Mouse (Mus musculus): ENCODE results near the gene Gm6525. TPM values are rescaled to one million over a fixed set of nuclear protein-coding genes. Genes with fewer than 3 reads are reported as not detected.
A peak's percentile ranks its signal among the peaks of the same experiment; 100 is the strongest.

The Gm6525 gene
- polyA plus RNA-seq, 1 experiment from 2014 or later, result 0.57 TPM

DNA sequence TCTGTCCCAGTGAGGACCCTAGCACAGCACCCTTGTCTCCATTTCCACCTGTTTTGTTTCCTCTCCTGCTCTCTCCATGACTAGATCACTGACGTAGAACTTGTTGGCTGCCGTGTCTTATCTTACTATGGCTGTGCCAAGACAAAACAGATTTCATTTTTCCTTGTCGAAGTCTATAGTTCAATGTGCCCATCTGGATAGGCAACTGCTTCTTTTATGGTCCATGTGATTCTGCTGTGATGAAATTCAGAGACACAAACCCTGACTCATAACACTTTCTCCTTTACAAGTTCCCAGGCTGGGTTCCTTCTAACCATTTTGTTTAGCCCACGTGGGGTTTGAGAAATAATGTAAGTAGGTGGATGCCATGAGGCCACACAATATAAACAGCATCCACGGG is 7.8 kb upstream of the Gm6525 start:
- H3K4me2 ChIP-seq (replicated peaks; ENCODE audit: low read depth, low read length), result no peak overlapping the region
- no peak overlapping the region for H3K27ac ChIP-seq (ENCODE audit: low read length)
- no peak for DNase-seq (ENCODE audit: low spot score)
- H3K36me3 ChIP-seq (ENCODE audit: insufficient read depth, low read length), result no peaks in the 10 kb centered on the region
- H3K9me3 ChIP-seq (ENCODE audit: low read length), result no peaks in the 10 kb centered on the region
- no peaks in the 10 kb centered on the region for H3K27me3 ChIP-seq (replicated peaks; ENCODE audit: insufficient read depth, low read length)
- TF ChIP-seq EP300 (IDR thresholded peaks at IDR 0.05) (no peak), CTCF (IDR thresholded peaks at IDR 0.05) (no peak)
- 86% methylated on average over 5 of the region's 5 CpGs for WGBS
- H3K4me3 ChIP-seq (ENCODE audit: low read depth, low read length), result no peak overlapping the region
- H3K9ac ChIP-seq (replicated peaks; ENCODE audit: low read depth), result no peak overlapping the region
- no peak for ATAC-seq
- H3K4me1 ChIP-seq (ENCODE audit: insufficient read depth, low read depth, low read length), result no peaks in the 10 kb centered on the region

DNA sequence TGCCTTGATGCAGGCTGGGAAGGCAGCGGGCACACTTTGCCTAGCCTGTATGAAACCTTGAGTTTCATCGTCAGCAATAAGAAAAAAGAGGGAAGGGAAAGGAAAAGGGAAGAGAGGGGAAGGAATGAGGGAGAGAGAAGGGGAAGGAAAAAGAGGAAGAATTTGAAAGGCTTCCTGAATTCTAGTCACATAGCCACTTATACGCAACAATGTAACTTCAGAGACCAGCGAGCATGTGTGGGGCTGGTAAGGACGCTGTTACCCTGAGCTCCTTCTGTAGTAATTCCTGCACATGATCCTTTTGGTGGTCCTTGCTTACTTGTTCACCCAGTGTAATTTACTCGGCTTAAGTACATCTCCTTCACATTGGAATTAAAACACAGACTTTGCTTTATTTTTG is 5.0 kb upstream of the Gm6525 start:
- H3K4me1 ChIP-seq (ENCODE audit: insufficient read depth, low read depth, low read length), result no peaks in the 10 kb centered on the region

DNA sequence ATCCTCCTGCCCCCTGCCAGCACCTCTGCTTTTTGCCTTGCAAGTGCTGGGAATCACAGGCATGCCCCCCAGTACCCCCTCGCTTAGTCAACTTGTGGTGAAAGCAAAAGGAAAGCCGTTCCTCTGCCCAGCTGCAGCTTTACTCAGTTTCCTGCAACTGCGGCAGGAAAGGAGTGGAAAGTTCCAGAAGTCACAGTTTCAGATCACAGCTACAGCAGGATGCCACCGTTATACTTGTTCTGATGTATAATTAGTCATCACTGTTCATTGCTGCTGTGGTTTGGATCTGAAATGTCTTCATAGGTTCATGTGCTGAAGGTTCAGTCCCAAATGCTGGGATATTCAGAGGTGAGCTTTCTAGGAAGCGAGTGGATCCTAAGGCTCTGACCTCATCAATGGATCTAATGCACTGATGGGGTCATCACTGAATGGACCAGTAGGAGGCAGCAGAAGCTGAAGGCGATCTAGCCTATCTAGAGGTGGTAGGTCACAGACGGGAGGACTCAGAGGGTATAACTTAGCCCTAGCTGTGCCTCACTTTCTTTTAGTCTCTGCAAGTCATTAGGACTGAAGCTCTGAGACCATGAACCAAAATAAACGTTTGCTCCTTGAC is 4.4 kb upstream of the Gm6525 start:
- no peak for DNase-seq (ENCODE audit: low spot score)
- no peaks in the 10 kb centered on the region for H3K36me3 ChIP-seq (ENCODE audit: insufficient read depth, low read length)
- no peak overlapping the region for H3K4me2 ChIP-seq (replicated peaks; ENCODE audit: low read depth, low read length)
- H3K27me3 ChIP-seq (replicated peaks; ENCODE audit: insufficient read depth, low read length), result no peaks in the 10 kb centered on the region
- H3K27ac ChIP-seq (ENCODE audit: low read length), result no peak overlapping the region
- no peak overlapping the region for H3K9ac ChIP-seq (replicated peaks; ENCODE audit: low read depth)
- no peaks in the 10 kb centered on the region for H3K4me1 ChIP-seq (ENCODE audit: insufficient read depth, low read depth, low read length)
- WGBS, result 63% methylated on average over 8 of the region's 8 CpGs
- no peaks in the 10 kb centered on the region for H3K9me3 ChIP-seq (ENCODE audit: low read length)
- TF ChIP-seq CTCF (IDR thresholded peaks at IDR 0.05) (peak; percentile 44), EP300 (IDR thresholded peaks at IDR 0.05) (no peak)
- no peak overlapping the region for H3K4me3 ChIP-seq (ENCODE audit: low read depth, low read length)
- no peak for ATAC-seq

More for the DNA sequence above, 5.0 kb upstream of the Gm6525 start:
- 84% methylated on average over 6 of the region's 6 CpGs for whole genome bisulfite sequencing
- TF ChIP-seq EP300 (IDR thresholded peaks at IDR 0.05), result no peak
- no peak for TF ChIP-seq CTCF (IDR thresholded peaks at IDR 0.05)
- H3K9me3 ChIP-seq (ENCODE audit: low read length), result no peaks in the 10 kb centered on the region
- H3K36me3 ChIP-seq (ENCODE audit: insufficient read depth, low read length), result no peaks in the 10 kb centered on the region
- H3K4me3 ChIP-seq (ENCODE audit: low read depth, low read length), result no peak overlapping the region
- H3K4me2 ChIP-seq (replicated peaks; ENCODE audit: low read depth, low read length), result no peak overlapping the region
- no peaks in the 10 kb centered on the region for H3K27me3 ChIP-seq (replicated peaks; ENCODE audit: insufficient read depth, low read length)
- no peak overlapping the region for H3K27ac ChIP-seq (ENCODE audit: low read length)
- no peak overlapping the region for H3K9ac ChIP-seq (replicated peaks; ENCODE audit: low read depth)
- ATAC-seq (no peak), DNase-seq (ENCODE audit: low spot score) (no peak)

- WGBS, result 38% methylated on average over 11 of the region's 11 CpGs
- TF ChIP-seq CTCF (IDR thresholded peaks at IDR 0.05) (no peak), EP300 (IDR thresholded peaks at IDR 0.05) (no peak)
- DNase-seq (ENCODE audit: low spot score) (no peak), ATAC-seq (no peak)
- Histone ChIP-seq H3K36me3 (ENCODE audit: insufficient read depth, low read length) (no peaks in the 10 kb centered on the region), H3K27ac (ENCODE audit: low read length) (no peak overlapping the region), H3K9me3 (ENCODE audit: low read length) (no peaks in the 10 kb centered on the region), H3K9ac (replicated peaks; ENCODE audit: low read depth) (no peak overlapping the region), H3K4me1 (ENCODE audit: insufficient read depth, low read depth, low read length) (no peaks in the 10 kb centered on the region), H3K27me3 (replicated peaks; ENCODE audit: insufficient read depth, low read length) (no peaks in the 10 kb centered on the region), H3K4me2 (replicated peaks; ENCODE audit: low read depth, low read length) (no peak overlapping the region), H3K4me3 (ENCODE audit: low read depth, low read length) (no peak overlapping the region)
These were observed 1.5 kb upstream of the Gm6525 start for GRCm38 (mm10) chr3:84172406-84172805.

DNA sequence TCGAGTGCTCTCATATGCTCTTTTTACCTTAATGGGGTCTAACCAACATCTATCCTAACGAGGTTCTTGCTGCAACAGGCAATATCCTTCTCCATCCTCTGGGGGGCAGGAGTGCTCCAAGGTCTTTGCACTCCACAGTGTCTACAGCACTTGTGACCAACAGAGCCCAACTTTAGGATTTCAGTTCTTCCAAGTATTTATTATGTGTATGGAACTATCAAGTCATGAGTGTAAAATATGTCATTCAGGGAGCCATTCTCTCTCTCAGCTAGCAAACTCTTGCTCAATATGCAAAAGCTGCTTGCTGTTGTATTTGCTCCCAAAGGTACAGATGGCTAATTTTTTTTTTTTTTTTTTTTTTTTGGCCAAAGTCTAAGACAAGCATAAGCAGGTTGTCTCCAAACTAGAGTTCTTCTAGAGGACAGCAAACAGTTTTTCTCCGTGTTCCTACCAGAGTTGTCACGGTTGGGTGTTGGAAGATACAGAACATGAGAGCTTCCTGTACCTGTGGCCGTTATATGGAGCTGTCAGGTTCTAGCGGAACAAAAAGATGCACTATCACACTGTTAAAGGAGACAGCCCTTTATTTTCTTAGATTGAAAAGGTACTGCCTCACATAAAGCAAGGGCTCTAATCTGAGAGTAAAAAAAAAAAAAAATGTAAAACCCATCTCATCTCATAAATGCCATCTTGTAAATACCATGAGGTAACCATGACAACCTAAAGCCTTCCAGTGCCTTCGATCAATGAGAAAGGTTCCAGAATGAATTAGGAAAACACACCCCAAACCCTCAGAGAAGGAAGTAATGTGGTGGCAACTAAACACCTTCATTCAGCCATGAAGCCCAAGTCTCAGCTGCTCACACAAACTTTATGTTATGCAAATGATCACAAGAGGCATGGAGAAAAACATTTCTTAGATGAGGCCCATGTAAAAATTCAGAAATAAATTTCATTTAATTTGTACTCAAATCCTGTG is 1.7 kb downstream of the Gm6525 start:
- no peaks in the 10 kb centered on the region for H3K9me3 ChIP-seq (ENCODE audit: low read length)
- ATAC-seq (peak; percentile 67), DNase-seq (ENCODE audit: low spot score) (peak; percentile 82)
- no peaks in the 10 kb centered on the region for H3K4me1 ChIP-seq (ENCODE audit: insufficient read depth, low read depth, low read length)
- H3K4me2 ChIP-seq (replicated peaks; ENCODE audit: low read depth, low read length), result no peak overlapping the region
- H3K27me3 ChIP-seq (replicated peaks; ENCODE audit: insufficient read depth, low read length), result no peaks in the 10 kb centered on the region
- WGBS, result 54% methylated on average over 7 of the region's 7 CpGs
- no peaks in the 10 kb centered on the region for H3K36me3 ChIP-seq (ENCODE audit: insufficient read depth, low read length)
- TF ChIP-seq CTCF (IDR thresholded peaks at IDR 0.05), result peak; percentile 96
- no peak for TF ChIP-seq EP300 (IDR thresholded peaks at IDR 0.05)
- H3K4me3 ChIP-seq (ENCODE audit: low read depth, low read length), result no peak overlapping the region
- H3K27ac ChIP-seq (ENCODE audit: low read length), result no peak overlapping the region
- H3K9ac ChIP-seq (replicated peaks; ENCODE audit: low read depth), result no peak overlapping the region

DNA sequence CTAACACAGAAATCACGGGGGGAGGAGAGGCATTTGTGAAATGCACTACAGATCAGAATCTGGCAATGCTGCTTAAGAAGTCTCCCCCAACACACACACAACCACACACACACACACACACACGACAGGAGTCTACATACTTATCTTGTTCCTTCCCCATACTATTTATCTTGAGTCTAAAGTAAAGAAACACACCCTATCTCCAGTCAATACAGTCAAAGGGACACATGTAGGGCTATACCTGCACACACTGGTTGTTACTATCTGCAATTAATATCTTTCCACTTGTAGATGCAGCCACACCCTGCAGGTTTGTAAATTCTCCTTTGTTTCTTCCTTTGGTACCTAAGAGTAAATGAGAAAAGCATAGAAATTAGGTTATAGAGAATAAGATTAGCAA is 3.9 kb downstream of the Gm6525 start:
- H3K27me3 ChIP-seq (replicated peaks; ENCODE audit: insufficient read depth, low read length), result no peaks in the 10 kb centered on the region
- DNase-seq (ENCODE audit: low spot score) (no peak), ATAC-seq (no peak)
- no peaks in the 10 kb centered on the region for H3K9me3 ChIP-seq (ENCODE audit: low read length)
- no peak overlapping the region for H3K9ac ChIP-seq (replicated peaks; ENCODE audit: low read depth)
- no peaks in the 10 kb centered on the region for H3K36me3 ChIP-seq (ENCODE audit: insufficient read depth, low read length)
- H3K4me3 ChIP-seq (ENCODE audit: low read depth, low read length), result no peak overlapping the region
- no peak overlapping the region for H3K4me2 ChIP-seq (replicated peaks; ENCODE audit: low read depth, low read length)
- TF ChIP-seq CTCF (IDR thresholded peaks at IDR 0.05) (no peak), EP300 (IDR thresholded peaks at IDR 0.05) (no peak)
- 47% methylated on average over 2 of the region's 2 CpGs for WGBS
- H3K4me1 ChIP-seq (ENCODE audit: insufficient read depth, low read depth, low read length), result no peaks in the 10 kb centered on the region
- H3K27ac ChIP-seq (ENCODE audit: low read length), result no peak overlapping the region

Measured in lung, postnatal 0 days (tissue).